Mouse (Mus musculus) bone marrow macrophage, adult 2 months (primary cell): ENCODE results near the gene Zfp266.

ENCODE experiments used
- CTCF ChIP-seq: IDR thresholded peaks from 2 replicates; pipeline ENCODE4 v1.5.1; 2012; ENCODE audit warnings: low read depth, mild to moderate bottlenecking, low read length, moderate library complexity
- POLR2A ChIP-seq: IDR thresholded peaks from 2 replicates; pipeline ENCODE4 v1.6.1; 2012; ENCODE audit warnings: mild to moderate bottlenecking, low read depth, low read length, borderline replicate concordance

DNA sequence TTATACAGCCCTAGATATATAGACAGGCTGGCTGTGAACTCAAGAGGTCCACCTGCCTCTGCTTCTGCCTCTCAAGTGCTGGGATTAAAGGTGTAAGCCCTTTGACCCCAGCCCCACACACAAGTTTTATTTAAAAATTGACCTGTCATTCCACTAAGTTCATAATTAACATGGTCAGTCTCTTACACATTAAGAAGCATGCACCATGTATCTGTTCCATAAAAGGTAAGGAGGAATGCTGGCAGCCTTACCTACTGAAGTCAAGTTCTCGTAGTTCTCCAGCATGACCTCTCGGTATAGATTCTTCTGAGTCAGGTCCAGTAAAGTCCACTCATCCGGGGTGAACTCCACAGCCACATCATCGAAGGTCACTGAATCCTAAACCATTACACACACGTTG, 16.4 kb downstream of the Zfp266 start:
- no peak for TF ChIP-seq CTCF
- no peak for TF ChIP-seq POLR2A
